Mouse (Mus musculus): ENCODE data around the gene Duox2. TPM values are rescaled to one million over a fixed set of nuclear protein-coding genes. Genes with fewer than 3 reads are reported as not detected.

Gene Duox2
- polyA plus RNA-seq, 1 experiment from 2014 or later: not detected

GRCm38 (mm10) chr2:122237891-122238470 is 60.3 kb downstream of the Duox2 start:
- H3K9ac ChIP-seq (ENCODE audit: low read length): no peak overlapping the region
- WGBS: 87% methylated on average over 2 of the region's 2 CpGs
- no peak overlapping the region for H3K4me3 ChIP-seq (ENCODE audit: low read depth, low read length)
- H3K36me3 ChIP-seq (ENCODE audit: control insufficient read depth, insufficient read depth, low read length): no peaks in the 10 kb centered on the region
- no peaks in the 10 kb centered on the region; the same call in 1 of the 2 replicates for H3K4me1 ChIP-seq (replicated peaks; ENCODE audit: control insufficient read depth, insufficient read depth, low read length)
- H3K9me3 ChIP-seq (ENCODE audit: control insufficient read depth, low read length): no peaks in the 10 kb centered on the region
- DNase-seq (ENCODE audit: low spot score) (no peak), ATAC-seq (replicated peaks; ENCODE audit: low FRiP score) (no peak)
- H3K27me3 ChIP-seq (ENCODE audit: control insufficient read depth, insufficient read depth, low read length): no peaks in the 10 kb centered on the region
- no peak overlapping the region for H3K27ac ChIP-seq (ENCODE audit: low read depth, low read length)
- no peak overlapping the region for H3K4me2 ChIP-seq (ENCODE audit: low read depth, low read length, severe bottlenecking)

- Histone ChIP-seq H3K9me3 (ENCODE audit: control insufficient read depth, low read length) (no peaks in the 10 kb centered on the region), H3K4me3 (ENCODE audit: low read depth, low read length) (no peak overlapping the region), H3K4me1 (replicated peaks; ENCODE audit: control insufficient read depth, insufficient read depth, low read length) (no peaks in the 10 kb centered on the region; the same call in 1 of the 2 replicates), H3K4me2 (ENCODE audit: low read depth, low read length, severe bottlenecking) (no peak overlapping the region), H3K9ac (ENCODE audit: low read length) (no peak overlapping the region), H3K27ac (ENCODE audit: low read depth, low read length) (no peak overlapping the region), H3K27me3 (ENCODE audit: control insufficient read depth, insufficient read depth, low read length) (no peaks in the 10 kb centered on the region), H3K36me3 (ENCODE audit: control insufficient read depth, insufficient read depth, low read length) (no peaks in the 10 kb centered on the region)
- ATAC-seq (replicated peaks; ENCODE audit: low FRiP score): no peak
- DNase-seq (ENCODE audit: low spot score): no peak
These were observed 61.9 kb downstream of the Duox2 start for GRCm38 (mm10) chr2:122236321-122236720.

GRCm38 (mm10) chr2:122235425-122235824 is 62.8 kb downstream of the Duox2 start:
- peak overlapping the region; percentile 51 for H3K4me3 ChIP-seq (ENCODE audit: low read depth, low read length)
- H3K36me3 ChIP-seq (ENCODE audit: control insufficient read depth, insufficient read depth, low read length): no peaks in the 10 kb centered on the region
- H3K9ac ChIP-seq (ENCODE audit: low read length): no peak overlapping the region
- H3K9me3 ChIP-seq (ENCODE audit: control insufficient read depth, low read length): no peaks in the 10 kb centered on the region
- DNase-seq (ENCODE audit: low spot score) (no peak), ATAC-seq (replicated peaks; ENCODE audit: low FRiP score) (no peak)
- H3K27ac ChIP-seq (ENCODE audit: low read depth, low read length): no peak overlapping the region
- peak overlapping the region; percentile 60 for H3K4me2 ChIP-seq (ENCODE audit: low read depth, low read length, severe bottlenecking)
- 91% methylated on average over 2 of the region's 2 CpGs for WGBS
- H3K4me1 ChIP-seq (replicated peaks; ENCODE audit: control insufficient read depth, insufficient read depth, low read length): no peaks in the 10 kb centered on the region; the same call in 1 of the 2 replicates
- H3K27me3 ChIP-seq (ENCODE audit: control insufficient read depth, insufficient read depth, low read length): no peaks in the 10 kb centered on the region

- H3K36me3 ChIP-seq (ENCODE audit: control insufficient read depth, insufficient read depth, low read length): no peaks in the 10 kb centered on the region
- H3K4me3 ChIP-seq (ENCODE audit: low read depth, low read length): peak within 1 kb of the TSS; percentile 51
- WGBS: under 1% methylated on average over 35 of the region's 35 CpGs
- H3K4me1 ChIP-seq (replicated peaks; ENCODE audit: control insufficient read depth, insufficient read depth, low read length): no peaks in the 10 kb centered on the region; the same call in 1 of the 2 replicates
- DNase-seq (ENCODE audit: low spot score) (peak; percentile 97), ATAC-seq (replicated peaks; ENCODE audit: low FRiP score) (peak; percentile 96)
- peak within 1 kb of the TSS; percentile 58; the same call in 1 of the 2 replicates for H3K27ac ChIP-seq (ENCODE audit: low read depth, low read length)
- H3K4me2 ChIP-seq (ENCODE audit: low read depth, low read length, severe bottlenecking): peak within 1 kb of the TSS; percentile 60
- H3K9ac ChIP-seq (ENCODE audit: low read length): peak within 1 kb of the TSS; percentile 51
- no peaks in the 10 kb centered on the region for H3K9me3 ChIP-seq (ENCODE audit: control insufficient read depth, low read length)
- H3K27me3 ChIP-seq (ENCODE audit: control insufficient read depth, insufficient read depth, low read length): no peaks in the 10 kb centered on the region
These were observed 63.5 kb downstream of the Duox2 start, which contains the start of gene Sord for GRCm38 (mm10) chr2:122234611-122235288. Gene Sord (plus strand): TSS chr2:122234749.

GRCm38 (mm10) chr2:122233759-122234557 is 64.3 kb downstream of the Duox2 start:
- no peaks in the 10 kb centered on the region for H3K9me3 ChIP-seq (ENCODE audit: control insufficient read depth, low read length)
- ATAC-seq (replicated peaks; ENCODE audit: low FRiP score) (peak; percentile 32), DNase-seq (ENCODE audit: low spot score) (peak; percentile 61)
- peak overlapping the region; percentile 60 for H3K4me2 ChIP-seq (ENCODE audit: low read depth, low read length, severe bottlenecking)
- peak overlapping the region; percentile 51 for H3K4me3 ChIP-seq (ENCODE audit: low read depth, low read length)
- no peaks in the 10 kb centered on the region for H3K36me3 ChIP-seq (ENCODE audit: control insufficient read depth, insufficient read depth, low read length)
- H3K27me3 ChIP-seq (ENCODE audit: control insufficient read depth, insufficient read depth, low read length): no peaks in the 10 kb centered on the region
- WGBS: 7% methylated on average over 26 of the region's 26 CpGs
- H3K4me1 ChIP-seq (replicated peaks; ENCODE audit: control insufficient read depth, insufficient read depth, low read length): no peaks in the 10 kb centered on the region; the same call in 1 of the 2 replicates
- peak overlapping the region; percentile 58; the same call in 1 of the 2 replicates for H3K27ac ChIP-seq (ENCODE audit: low read depth, low read length)
- peak overlapping the region; percentile 51 for H3K9ac ChIP-seq (ENCODE audit: low read length)

GRCm38 (mm10) chr2:122233341-122233740 is 64.9 kb downstream of the Duox2 start:
- WGBS: 60% methylated on average over 5 of the region's 5 CpGs
- Histone ChIP-seq H3K4me3 (ENCODE audit: low read depth, low read length) (no peak overlapping the region), H3K27ac (ENCODE audit: low read depth, low read length) (no peak overlapping the region), H3K4me1 (replicated peaks; ENCODE audit: control insufficient read depth, insufficient read depth, low read length) (no peaks in the 10 kb centered on the region; the same call in 1 of the 2 replicates), H3K4me2 (ENCODE audit: low read depth, low read length, severe bottlenecking) (no peak overlapping the region), H3K27me3 (ENCODE audit: control insufficient read depth, insufficient read depth, low read length) (no peaks in the 10 kb centered on the region), H3K9me3 (ENCODE audit: control insufficient read depth, low read length) (no peaks in the 10 kb centered on the region), H3K36me3 (ENCODE audit: control insufficient read depth, insufficient read depth, low read length) (no peaks in the 10 kb centered on the region), H3K9ac (ENCODE audit: low read length) (no peak overlapping the region)
- DNase-seq (ENCODE audit: low spot score) (no peak), ATAC-seq (replicated peaks; ENCODE audit: low FRiP score) (no peak)

- Histone ChIP-seq H3K4me2 (ENCODE audit: low read depth, low read length, severe bottlenecking) (no peak overlapping the region), H3K27ac (ENCODE audit: low read depth, low read length) (no peak overlapping the region), H3K9me3 (ENCODE audit: control insufficient read depth, low read length) (no peaks in the 10 kb centered on the region), H3K36me3 (ENCODE audit: control insufficient read depth, insufficient read depth, low read length) (no peaks in the 10 kb centered on the region), H3K4me3 (ENCODE audit: low read depth, low read length) (no peak overlapping the region), H3K27me3 (ENCODE audit: control insufficient read depth, insufficient read depth, low read length) (no peaks in the 10 kb centered on the region), H3K4me1 (replicated peaks; ENCODE audit: control insufficient read depth, insufficient read depth, low read length) (no peaks in the 10 kb centered on the region; the same call in 1 of the 2 replicates), H3K9ac (ENCODE audit: low read length) (no peak overlapping the region)
- DNase-seq (ENCODE audit: low spot score): no peak
- 73% methylated on average over 9 of the region's 9 CpGs for WGBS
- ATAC-seq (replicated peaks; ENCODE audit: low FRiP score): no peak
These were observed 66.6 kb downstream of the Duox2 start for GRCm38 (mm10) chr2:122231616-122232015.

- Histone ChIP-seq H3K4me2 (ENCODE audit: low read depth, low read length, severe bottlenecking) (no peak overlapping the region), H3K27me3 (ENCODE audit: control insufficient read depth, insufficient read depth, low read length) (no peaks in the 10 kb centered on the region), H3K9me3 (ENCODE audit: control insufficient read depth, low read length) (no peaks in the 10 kb centered on the region), H3K27ac (ENCODE audit: low read depth, low read length) (no peak overlapping the region), H3K4me1 (replicated peaks; ENCODE audit: control insufficient read depth, insufficient read depth, low read length) (no peaks in the 10 kb centered on the region; the same call in 1 of the 2 replicates), H3K4me3 (ENCODE audit: low read depth, low read length) (no peak overlapping the region), H3K36me3 (ENCODE audit: control insufficient read depth, insufficient read depth, low read length) (no peaks in the 10 kb centered on the region), H3K9ac (ENCODE audit: low read length) (no peak overlapping the region)
- DNase-seq (ENCODE audit: low spot score) (no peak), ATAC-seq (replicated peaks; ENCODE audit: low FRiP score) (no peak)
- 85% methylated on average over 6 of the region's 6 CpGs for WGBS
These were observed 67.9 kb downstream of the Duox2 start for GRCm38 (mm10) chr2:122230395-122230794.

Measured in forebrain, embryonic 11.5 days (tissue).